Mouse (Mus musculus): ENCODE data around the gene Rab36. TPM values are rescaled to one million over a fixed set of nuclear protein-coding genes. Genes with fewer than 3 reads are reported as not detected.

The Rab36 gene
- polyA plus RNA-seq, 1 experiment from 2014 or later: 8.0 TPM

DNA sequence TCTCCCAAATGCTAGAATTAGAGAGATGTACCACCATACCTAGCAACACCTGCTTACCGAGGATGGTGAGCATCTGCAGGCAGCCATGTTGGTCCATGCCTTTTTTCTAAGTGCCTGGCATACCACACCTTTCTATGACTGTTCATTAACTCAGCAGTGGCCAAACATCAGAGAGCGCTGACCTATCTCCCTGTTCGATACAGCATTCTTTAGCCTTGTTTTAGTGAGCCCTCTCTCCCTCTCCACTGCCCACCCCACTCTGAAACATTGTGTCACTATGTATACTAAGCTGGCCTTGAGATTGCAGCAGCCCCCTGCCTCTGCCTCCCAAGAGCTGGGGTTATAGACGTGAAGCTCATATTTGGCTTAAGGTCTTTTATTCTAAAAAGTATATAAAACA is 16.8 kb downstream of the Rab36 start:
- DNase-seq (ENCODE audit: low spot score) (no peak), ATAC-seq (replicated peaks; ENCODE audit: low FRiP score, low read depth) (no peak)
- no peak overlapping the region for H3K4me3 ChIP-seq (replicated peaks; ENCODE audit: low read depth, low read length)
- H3K27ac ChIP-seq: no peak overlapping the region
- H3K9me3 ChIP-seq (replicated peaks; ENCODE audit: low read length): no peaks in the 10 kb centered on the region
- no peaks in the 10 kb centered on the region for H3K27me3 ChIP-seq (ENCODE audit: insufficient read depth, low read length)
- H3K4me1 ChIP-seq (replicated peaks; ENCODE audit: insufficient read depth, low read length): no peaks in the 10 kb centered on the region
- TF ChIP-seq CTCF (IDR thresholded peaks at IDR 0.05; ENCODE audit: low read depth): no peak
- 76% methylated on average over 4 of the region's 4 CpGs for WGBS
- H3K36me3 ChIP-seq (ENCODE audit: insufficient read depth, low read length): no peaks in the 10 kb centered on the region
- no peak overlapping the region for H3K4me2 ChIP-seq (ENCODE audit: low read length)
- no peak overlapping the region for H3K9ac ChIP-seq (ENCODE audit: low read depth, low read length)

DNA sequence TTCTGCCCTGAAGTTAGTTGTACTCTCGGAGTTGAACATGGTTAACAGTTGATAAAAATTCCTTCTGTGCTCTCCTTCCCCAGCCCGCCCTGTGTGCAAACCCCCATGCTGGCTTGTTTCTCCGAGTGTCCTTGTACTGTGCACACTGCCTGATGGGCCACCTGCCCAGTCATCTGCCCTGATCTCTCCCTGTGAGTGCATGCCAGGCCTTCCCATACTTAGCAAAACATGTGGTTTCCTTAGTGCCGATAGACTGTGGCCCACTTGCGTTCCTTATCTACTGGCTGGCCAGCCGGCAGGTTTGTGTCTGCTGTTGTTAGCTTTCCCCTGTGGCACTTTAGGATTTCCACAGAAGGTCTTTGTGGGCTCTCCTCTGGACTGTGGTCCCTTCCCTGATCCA is 17.3 kb downstream of the Rab36 start:
- Histone ChIP-seq H3K4me2 (ENCODE audit: low read length) (no peak overlapping the region), H3K4me3 (replicated peaks; ENCODE audit: low read depth, low read length) (no peak overlapping the region), H3K4me1 (replicated peaks; ENCODE audit: insufficient read depth, low read length) (no peaks in the 10 kb centered on the region), H3K27ac (no peak overlapping the region), H3K27me3 (ENCODE audit: insufficient read depth, low read length) (no peaks in the 10 kb centered on the region), H3K36me3 (ENCODE audit: insufficient read depth, low read length) (no peaks in the 10 kb centered on the region), H3K9me3 (replicated peaks; ENCODE audit: low read length) (no peaks in the 10 kb centered on the region), H3K9ac (ENCODE audit: low read depth, low read length) (no peak overlapping the region)
- 67% methylated on average over 6 of the region's 6 CpGs for WGBS
- TF ChIP-seq CTCF (IDR thresholded peaks at IDR 0.05; ENCODE audit: low read depth): no peak
- DNase-seq (ENCODE audit: low spot score) (no peak), ATAC-seq (replicated peaks; ENCODE audit: low FRiP score, low read depth) (no peak)

DNA sequence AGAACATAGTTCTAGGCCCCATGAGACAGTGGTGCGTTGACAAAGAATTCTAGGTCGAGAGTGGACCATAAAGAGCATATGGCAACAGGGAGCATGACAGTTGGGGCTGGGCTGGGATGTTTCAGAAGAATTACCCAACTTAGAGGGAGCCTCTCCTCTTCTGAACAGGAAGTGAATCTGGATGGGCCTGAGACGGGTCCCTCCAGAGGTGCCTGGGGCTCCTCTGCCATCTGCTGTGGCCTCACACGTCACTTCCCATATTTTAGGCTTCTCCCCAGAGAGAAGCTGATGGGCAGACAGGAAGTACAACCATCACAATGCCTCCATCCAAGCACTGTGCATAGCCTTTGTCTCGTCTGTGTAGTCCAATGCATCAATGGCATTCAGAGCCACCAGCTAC is 18.8 kb downstream of the Rab36 start:
- Histone ChIP-seq H3K9ac (ENCODE audit: low read depth, low read length) (no peak overlapping the region), H3K36me3 (ENCODE audit: insufficient read depth, low read length) (no peaks in the 10 kb centered on the region), H3K27me3 (ENCODE audit: insufficient read depth, low read length) (no peaks in the 10 kb centered on the region), H3K4me3 (replicated peaks; ENCODE audit: low read depth, low read length) (no peak overlapping the region), H3K4me2 (ENCODE audit: low read length) (no peak overlapping the region), H3K4me1 (replicated peaks; ENCODE audit: insufficient read depth, low read length) (peaks cover 5% of the 10 kb centered on the region), H3K27ac (no peak overlapping the region), H3K9me3 (replicated peaks; ENCODE audit: low read length) (no peaks in the 10 kb centered on the region)
- DNase-seq (ENCODE audit: low spot score) (no peak), ATAC-seq (replicated peaks; ENCODE audit: low FRiP score, low read depth) (no peak)
- WGBS: 67% methylated on average over 5 of the region's 5 CpGs
- no peak for TF ChIP-seq CTCF (IDR thresholded peaks at IDR 0.05; ENCODE audit: low read depth)

DNA sequence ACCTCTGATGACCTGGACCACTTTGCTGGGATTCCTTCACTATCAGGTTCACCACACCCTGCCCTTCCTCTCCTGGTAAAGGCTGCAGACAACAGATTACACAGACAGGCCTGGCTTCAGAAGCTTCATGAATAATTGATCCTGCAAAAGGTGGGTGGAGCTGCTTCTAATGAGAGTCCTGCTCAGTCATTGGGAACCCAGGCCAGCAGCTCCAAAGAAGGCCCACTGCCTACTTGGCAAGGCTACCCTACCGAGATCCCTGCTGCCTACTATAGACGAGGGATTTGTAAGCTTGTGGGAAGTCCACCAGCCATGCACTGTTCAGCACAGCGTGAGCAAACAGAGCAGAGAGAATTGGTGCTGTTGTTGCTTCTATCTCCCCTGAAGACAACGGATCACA is 19.4 kb downstream of the Rab36 start:
- Histone ChIP-seq H3K4me3 (replicated peaks; ENCODE audit: low read depth, low read length) (no peak overlapping the region), H3K27me3 (ENCODE audit: insufficient read depth, low read length) (no peaks in the 10 kb centered on the region), H3K36me3 (ENCODE audit: insufficient read depth, low read length) (no peaks in the 10 kb centered on the region), H3K9ac (ENCODE audit: low read depth, low read length) (no peak overlapping the region), H3K27ac (no peak overlapping the region), H3K9me3 (replicated peaks; ENCODE audit: low read length) (no peaks in the 10 kb centered on the region), H3K4me1 (replicated peaks; ENCODE audit: insufficient read depth, low read length) (peaks cover 7% of the 10 kb centered on the region), H3K4me2 (ENCODE audit: low read length) (no peak overlapping the region)
- ATAC-seq (replicated peaks; ENCODE audit: low FRiP score, low read depth) (no peak), DNase-seq (ENCODE audit: low spot score) (no peak)
- no peak for TF ChIP-seq CTCF (IDR thresholded peaks at IDR 0.05; ENCODE audit: low read depth)
- 14% methylated on average over 4 of the region's 4 CpGs for WGBS

DNA sequence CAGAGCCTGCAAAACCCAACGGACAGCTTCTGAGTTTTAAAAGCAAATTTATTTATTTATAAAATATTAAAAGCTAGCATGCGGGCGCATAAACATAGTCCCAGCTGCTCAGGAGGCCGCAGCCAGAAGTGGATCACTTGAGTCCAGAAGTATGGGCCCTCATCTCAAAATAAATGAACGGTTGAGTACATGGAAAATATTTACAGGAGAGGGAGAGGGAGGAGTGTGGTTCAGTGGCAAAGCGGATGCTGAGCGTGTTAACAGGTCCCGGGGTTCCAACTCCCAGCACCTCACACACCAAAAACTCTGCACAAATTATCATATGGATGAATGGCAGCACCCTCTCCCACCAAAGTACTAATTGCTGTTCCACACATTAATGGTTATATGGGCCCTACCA is 21.5 kb downstream of the Rab36 start:
- WGBS: 87% methylated on average over 8 of the region's 8 CpGs
- H3K4me3 ChIP-seq (replicated peaks; ENCODE audit: low read depth, low read length): no peak overlapping the region
- H3K4me1 ChIP-seq (replicated peaks; ENCODE audit: insufficient read depth, low read length): peaks cover 22% of the 10 kb centered on the region
- no peaks in the 10 kb centered on the region for H3K36me3 ChIP-seq (ENCODE audit: insufficient read depth, low read length)
- no peak overlapping the region for H3K9ac ChIP-seq (ENCODE audit: low read depth, low read length)
- no peaks in the 10 kb centered on the region for H3K9me3 ChIP-seq (replicated peaks; ENCODE audit: low read length)
- H3K27me3 ChIP-seq (ENCODE audit: insufficient read depth, low read length): no peaks in the 10 kb centered on the region
- no peak overlapping the region for H3K27ac ChIP-seq
- DNase-seq (ENCODE audit: low spot score) (no peak), ATAC-seq (replicated peaks; ENCODE audit: low FRiP score, low read depth) (no peak)
- no peak overlapping the region for H3K4me2 ChIP-seq (ENCODE audit: low read length)
- TF ChIP-seq CTCF (IDR thresholded peaks at IDR 0.05; ENCODE audit: low read depth): no peak

DNA sequence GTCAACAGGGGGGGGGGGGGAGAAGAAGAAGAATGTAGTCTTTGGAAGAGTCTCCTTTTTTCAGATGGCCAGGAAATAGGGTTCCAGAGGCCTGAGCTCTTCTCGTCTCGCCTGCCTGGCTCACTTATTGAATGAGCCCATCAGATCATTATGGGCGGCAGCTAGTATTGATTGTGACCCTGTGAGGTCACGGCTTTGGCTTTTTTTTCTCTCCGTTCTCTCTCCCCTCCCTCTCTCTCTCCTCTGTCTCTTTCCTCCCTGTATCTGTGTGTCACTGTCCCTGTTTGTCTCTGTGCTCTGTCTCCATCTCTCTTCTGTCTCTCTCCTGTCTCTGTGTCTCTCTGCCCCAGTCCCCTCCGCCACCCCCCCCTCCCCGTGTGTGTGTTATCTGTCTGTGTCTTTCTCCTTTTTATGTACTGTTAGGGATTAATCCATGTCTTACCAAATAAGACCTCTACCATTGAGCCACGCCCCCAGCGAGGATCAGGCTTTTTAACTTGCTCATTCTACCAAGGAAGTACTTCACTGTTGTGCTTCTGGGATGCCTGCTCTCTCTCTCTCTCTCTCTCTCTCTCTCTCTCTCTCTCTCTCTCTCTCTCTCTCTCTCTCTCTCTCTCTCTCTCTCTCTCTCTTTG is 22.0 kb downstream of the Rab36 start:
- WGBS: 43% methylated on average over 9 of the region's 9 CpGs
- 0 out of 2 replicates have a peak overlapping the region, but pooled peaks have one; percentile 91 for H3K4me2 ChIP-seq (ENCODE audit: low read length)
- 0 out of 2 replicates have a peak overlapping the region, but pooled peaks have one; percentile 6 for H3K4me3 ChIP-seq (replicated peaks; ENCODE audit: low read depth, low read length)
- no peaks in the 10 kb centered on the region for H3K9me3 ChIP-seq (replicated peaks; ENCODE audit: low read length)
- no peak for ATAC-seq (replicated peaks; ENCODE audit: low FRiP score, low read depth)
- no peak overlapping the region for H3K27ac ChIP-seq
- DNase-seq (ENCODE audit: low spot score): no peak
- H3K36me3 ChIP-seq (ENCODE audit: insufficient read depth, low read length): no peaks in the 10 kb centered on the region
- H3K9ac ChIP-seq (ENCODE audit: low read depth, low read length): no peak overlapping the region
- peaks cover 26% of the 10 kb centered on the region for H3K4me1 ChIP-seq (replicated peaks; ENCODE audit: insufficient read depth, low read length)
- H3K27me3 ChIP-seq (ENCODE audit: insufficient read depth, low read length): no peaks in the 10 kb centered on the region
- TF ChIP-seq CTCF (IDR thresholded peaks at IDR 0.05; ENCODE audit: low read depth): no peak

DNA sequence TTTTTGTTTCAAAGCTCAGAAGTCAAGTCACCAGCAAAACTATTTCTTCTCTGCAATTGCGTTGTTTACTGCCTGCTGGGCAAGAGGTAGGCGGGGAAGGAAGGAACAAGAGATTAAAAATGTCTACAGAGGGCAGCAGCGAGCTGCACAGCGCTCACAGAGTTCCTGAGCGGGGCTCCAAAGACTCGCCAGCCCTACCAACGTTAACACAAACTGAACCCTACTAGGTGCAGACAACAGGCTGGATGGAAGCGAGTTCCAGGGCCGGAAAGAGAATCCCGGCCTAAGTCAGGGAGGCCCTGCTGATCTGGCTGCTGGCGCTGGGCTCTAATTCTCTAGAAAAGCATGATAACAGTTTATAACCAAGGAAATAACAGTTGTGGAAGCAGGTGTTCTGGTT is 22.5 kb downstream of the Rab36 start:
- Histone ChIP-seq H3K4me1 (replicated peaks; ENCODE audit: insufficient read depth, low read length) (peaks cover 26% of the 10 kb centered on the region), H3K9ac (ENCODE audit: low read depth, low read length) (no peak overlapping the region), H3K4me2 (ENCODE audit: low read length) (peak overlapping the region; percentile 91), H3K36me3 (ENCODE audit: insufficient read depth, low read length) (no peaks in the 10 kb centered on the region), H3K27me3 (ENCODE audit: insufficient read depth, low read length) (no peaks in the 10 kb centered on the region), H3K4me3 (replicated peaks; ENCODE audit: low read depth, low read length) (0 out of 2 replicates have a peak overlapping the region, but pooled peaks have one; percentile 6), H3K9me3 (replicated peaks; ENCODE audit: low read length) (no peaks in the 10 kb centered on the region), H3K27ac (no peak overlapping the region)
- 0 out of 2 replicates have a peak, but pooled peaks have one; percentile 30 for ATAC-seq (replicated peaks; ENCODE audit: low FRiP score, low read depth)
- peak; percentile 93 for DNase-seq (ENCODE audit: low spot score)
- WGBS: 2% methylated on average over 11 of the region's 11 CpGs
- peak; percentile 83 for TF ChIP-seq CTCF (IDR thresholded peaks at IDR 0.05; ENCODE audit: low read depth)
